Mouse (Mus musculus): Measurements from ENCODE around the gene Gjb2. TPM values are rescaled to one million over a fixed set of nuclear protein-coding genes. Genes with fewer than 3 reads are reported as not detected.
A peak's percentile ranks its signal among the peaks of the same experiment; 100 is the strongest.

Gjb2 gene
- polyA plus RNA-seq, 1 experiment from 2014 or later = 1.2 TPM

- peak overlapping the region; percentile 86 for H3K4me2 ChIP-seq
- no peak for ATAC-seq (replicated peaks; ENCODE audit: insufficient number of reproducible peaks, low FRiP score, low TSS enrichment)
- H3K4me1 ChIP-seq (ENCODE audit: control insufficient read depth, insufficient read depth, low read length) = no peaks in the 10 kb centered on the region
- H3K36me3 ChIP-seq (ENCODE audit: control insufficient read depth, insufficient read depth, low read length) = no peaks in the 10 kb centered on the region
- no peaks in the 10 kb centered on the region for H3K9me3 ChIP-seq (replicated peaks; ENCODE audit: control insufficient read depth, low read length)
- 3% methylated on average over 19 of the region's 19 CpGs for WGBS (ENCODE audit: insufficient replicate concordance)
- peaks cover 49% of the 10 kb centered on the region for H3K27me3 ChIP-seq (ENCODE audit: control insufficient read depth, insufficient read depth, low read length)
- H3K9ac ChIP-seq (ENCODE audit: low read depth, low read length) = peak overlapping the region; percentile 61; the same call in 1 of the 2 replicates
- no peak overlapping the region for H3K27ac ChIP-seq (ENCODE audit: low read depth, low read length)
- H3K4me3 ChIP-seq (ENCODE audit: low read depth, low read length) = peak overlapping the region; percentile 66
Observed at GRCm38 (mm10) chr14:57057204-57057562, 47.3 kb downstream of the Gjb2 start.

- H3K4me1 ChIP-seq (ENCODE audit: control insufficient read depth, insufficient read depth, low read length) = no peaks in the 10 kb centered on the region
- 71% methylated on average over 6 of the region's 6 CpGs for WGBS (ENCODE audit: insufficient replicate concordance)
- peaks cover 32% of the 10 kb centered on the region for H3K27me3 ChIP-seq (ENCODE audit: control insufficient read depth, insufficient read depth, low read length)
- no peak overlapping the region for H3K27ac ChIP-seq (ENCODE audit: low read depth, low read length)
- no peak for ATAC-seq (replicated peaks; ENCODE audit: insufficient number of reproducible peaks, low FRiP score, low TSS enrichment)
- H3K4me2 ChIP-seq = no peak overlapping the region
- H3K36me3 ChIP-seq (ENCODE audit: control insufficient read depth, insufficient read depth, low read length) = no peaks in the 10 kb centered on the region
- H3K9me3 ChIP-seq (replicated peaks; ENCODE audit: control insufficient read depth, low read length) = no peaks in the 10 kb centered on the region
- H3K4me3 ChIP-seq (ENCODE audit: low read depth, low read length) = no peak overlapping the region
- no peak overlapping the region for H3K9ac ChIP-seq (ENCODE audit: low read depth, low read length)
Observed at GRCm38 (mm10) chr14:57052713-57053112, 51.8 kb downstream of the Gjb2 start.

Other genes with a start within 250 kb of the Gjb2 start
- 32.0 and 33.6 TPM in 2 replicates for gene Zmym2, start 218.0 kb downstream of the Gjb2 start, polyA plus RNA-seq (2014; fragmentation: Nextera tagmentation; extraction: Ambion mirVana)
- 6.4 and 6.8 TPM in 2 replicates for gene Gja3, start 46.6 kb downstream of the Gjb2 start, polyA plus RNA-seq (2014; fragmentation: Nextera tagmentation; extraction: Ambion mirVana)
- not detected in 2 replicates for gene Gm4491, start 11.2 kb upstream of the Gjb2 start, polyA plus RNA-seq (2014; fragmentation: Nextera tagmentation; extraction: Ambion mirVana)
- gene Gjb6, start 28.9 kb upstream of the Gjb2 start, polyA plus RNA-seq (2014; fragmentation: Nextera tagmentation; extraction: Ambion mirVana) = 0.11 TPM in 1 of 2 replicates, not detected in the other